ENCODE assay signal across 27 mouse cellular contexts in genomic region chr2:45590980-45591379, GRCm38 (mm10).
DNase-seq lines count a peak whose midpoint lies in the region; ATAC-seq and TF ChIP-seq lines count a peak whose summit lies in the region.
"Had no signal": no experiment of that assay in that cellular context is flagged by ENCODE, and none has a peak within 500 bp of the region (broad histone marks: within the 10 kb centered on the region; RNA-seq: fewer than 3 reads in every experiment).

No protein-coding gene starts in this region.

- no peak overlapping the region for H3K9ac ChIP-seq in hindbrain, embryonic 11.5 days (ENCODE audit: low read depth, low read length)
- H3K9ac ChIP-seq: embryonic facial prominence, embryonic 13.5 days; embryonic facial prominence, embryonic 15.5 days; forebrain, embryonic 13.5 days; forebrain, embryonic 15.5 days; forebrain, postnatal 0 days had no signal

- H3K4me2 ChIP-seq in myocyte (ENCODE audit: low read depth) = no peak overlapping the region
- no peak overlapping the region for H3K4me2 ChIP-seq in hindbrain, embryonic 11.5 days (replicated peaks; ENCODE audit: low read depth, low read length)
- H3K4me2 ChIP-seq: embryonic facial prominence, embryonic 13.5 days; embryonic facial prominence, embryonic 15.5 days; forebrain, embryonic 13.5 days; forebrain, embryonic 15.5 days had no signal

- DNase-seq in 3T3-L1 (ENCODE audit: low read depth, low spot score) (peak; percentile 75), NIH3T3 (ENCODE audit: low read depth) (peak; percentile 84)
- DNase-seq in brain, adult 2 months (ENCODE audit: low read depth, low spot score) = peak; percentile 7
- no peak for DNase-seq in lung, postnatal 25 days (ENCODE audit: low spot score)
- no peak for DNase-seq in hindbrain, embryonic 11.5 days (ENCODE audit: low spot score)
- DNase-seq in kidney, postnatal 25 days = no peak
- DNase-seq: adrenal gland, adult 8-10 months; adrenal gland, postnatal 14 days; adrenal gland, postnatal 36 days; B cell, adult 2 months; cerebellum, adult 11 months; cerebellum, adult 18-20 months; cerebellum, adult 8-10 months; cerebellum, adult 9-11 months; cerebellum, postnatal 14 days; cerebellum, postnatal 36 days; embryo, embryonic 11 days; forebrain, postnatal 0 days had no signal

- H3K27me3 ChIP-seq in myocyte (ENCODE audit: control insufficient read depth, insufficient read depth, insufficient read length) = no peaks in the 10 kb centered on the region
- H3K27me3 ChIP-seq in hindbrain, embryonic 11.5 days (ENCODE audit: control insufficient read depth, insufficient read depth, low read length) = no peaks in the 10 kb centered on the region
- H3K27me3 ChIP-seq: CH12.LX; embryonic facial prominence, embryonic 13.5 days; embryonic facial prominence, embryonic 15.5 days; forebrain, embryonic 13.5 days; forebrain, embryonic 15.5 days had no signal

- TF ChIP-seq POLR2A in myocyte (IDR thresholded peaks at IDR 0.05; ENCODE audit: insufficient read length, low read depth) = no peak

- H3K4me1 ChIP-seq in hindbrain, embryonic 11.5 days (replicated peaks; ENCODE audit: control insufficient read depth, insufficient read depth, low read length) = no peaks in the 10 kb centered on the region
- H3K4me1 ChIP-seq: forebrain, embryonic 13.5 days had no signal

- 86% methylated on average over 1 of the region's 1 CpGs for WGBS in hindbrain, embryonic 11.5 days

- H3ac ChIP-seq in myocyte (ENCODE audit: control insufficient read depth, insufficient read length) = no peak overlapping the region

- no peak overlapping the region for H3K27ac ChIP-seq in hindbrain, embryonic 11.5 days (ENCODE audit: low read depth, low read length)
- H3K27ac ChIP-seq: embryonic facial prominence, embryonic 13.5 days; embryonic facial prominence, embryonic 15.5 days; forebrain, embryonic 13.5 days; forebrain, embryonic 15.5 days had no signal

- H3K79me2 ChIP-seq in myocyte (ENCODE audit: control insufficient read depth, insufficient read depth) = no peaks in the 10 kb centered on the region

- no peaks in the 10 kb centered on the region for H3K36me3 ChIP-seq in myocyte (ENCODE audit: control insufficient read depth, insufficient read depth)
- H3K36me3 ChIP-seq in hindbrain, embryonic 11.5 days (ENCODE audit: control insufficient read depth, insufficient read depth, low read length) = no peaks in the 10 kb centered on the region
- H3K36me3 ChIP-seq: embryonic facial prominence, embryonic 13.5 days; embryonic facial prominence, embryonic 15.5 days; forebrain, embryonic 15.5 days; G1E had no signal

- ATAC-seq in hindbrain, embryonic 11.5 days (ENCODE audit: low FRiP score) = no peak
- ATAC-seq: CD4-positive, CD25-positive, alpha-beta regulatory T cell, adult 4 months; forebrain, embryonic 13.5 days; forebrain, embryonic 15.5 days; forebrain, postnatal 0 days had no signal

- H3K9me3 ChIP-seq in hindbrain, embryonic 11.5 days (ENCODE audit: control insufficient read depth, low read length) = no peaks in the 10 kb centered on the region
- H3K9me3 ChIP-seq: embryonic facial prominence, embryonic 13.5 days; embryonic facial prominence, embryonic 15.5 days; forebrain, embryonic 13.5 days; forebrain, embryonic 15.5 days; G1E had no signal

- H3K4me3 ChIP-seq in myocyte = no peak overlapping the region
- H3K4me3 ChIP-seq in hindbrain, embryonic 11.5 days (ENCODE audit: low read depth, low read length) = no peak overlapping the region
- H3K4me3 ChIP-seq: embryonic facial prominence, embryonic 13.5 days; embryonic facial prominence, embryonic 15.5 days; erythroblast, embryonic 14.5 days; forebrain, embryonic 13.5 days; forebrain, embryonic 15.5 days had no signal

TF ChIP-seq in myocyte, 11 proteins besides CTCF, POLR2A, EP300 and RAD21:
- TF ChIP-seq POLR2AphosphoS2 (IDR thresholded peaks at IDR 0.05; ENCODE audit: insufficient read length, low read depth) (no peak), REST (IDR thresholded peaks at IDR 0.05; ENCODE audit: insufficient read depth, insufficient read length) (no peak), CEBPB (IDR thresholded peaks at IDR 0.05; ENCODE audit: insufficient read depth, poor library complexity, severe bottlenecking) (0 out of 2 replicates have a peak, but pooled peaks have one; percentile 22), MAX (IDR thresholded peaks at IDR 0.05; ENCODE audit: low read depth) (no peak), TCF12 (IDR thresholded peaks at IDR 0.05; ENCODE audit: insufficient read depth, poor library complexity, severe bottlenecking) (no peak), E2F4 (IDR thresholded peaks at IDR 0.05; ENCODE audit: insufficient read depth) (no peak), TCF3 (IDR thresholded peaks at IDR 0.05; ENCODE audit: insufficient read length, low read depth) (no peak), USF1 (IDR thresholded peaks at IDR 0.05; ENCODE audit: low read depth) (no peak), MYOG (IDR thresholded peaks at IDR 0.05; ENCODE audit: control insufficient read depth in 1 of 3, insufficient read depth in 1 of 3, insufficient read length in 2 of 3, low read depth in 2 of 3) (no peak)

Comparison
In these comparisons a context has a peak if more than half of its experiments do, and no peak if none do; other contexts are left out.
1. DNase-seq: peak in 3T3-L1 (single experiment), NIH3T3 (single experiment) and brain, adult 2 months (single experiment); none in lung, postnatal 25 days (single experiment), hindbrain, embryonic 11.5 days (single experiment) and kidney, postnatal 25 days (0 of 2).